Mouse (Mus musculus) heart, embryonic 15.5 days (tissue): ENCODE measurements at regions not wholly inside any gene's neighbourhood (a gene's known extent, or its start where the extent isn't known, plus 50 kb on each side); places are given as distances from the start of the nearest gene placed in this dataset.

ENCODE experiments used
- ATAC-seq: fragments of 200-750 bp; cut with Nextera tagmentation; replicated peaks from 2 replicates; pipeline ENCODE4 v1.8.0; 2017; ENCODE audit warnings: low read depth, moderate TSS enrichment; ENCODE audit not compliant: insufficient number of reproducible peaks, insufficient read depth, low FRiP score
- H3K27ac ChIP-seq: fragments of 300-500 bp; sonication (generic); 2 replicates; pipeline ENCODE4 v1.5.1; 2015; ENCODE audit warnings: mild to moderate bottlenecking, inconsistent platforms
- H3K27me3 ChIP-seq: fragments of 300-500 bp; sonication (generic); 2 replicates; pipeline ENCODE4 v1.6.1; 2015; ENCODE audit warnings: inconsistent platforms
- H3K36me3 ChIP-seq: fragments of 300-500 bp; sonication (generic); 2 replicates; pipeline ENCODE4 v1.6.1; 2015; ENCODE audit warnings: mild to moderate bottlenecking, inconsistent platforms
- H3K4me1 ChIP-seq: fragments of 300-500 bp; sonication (generic); replicated peaks from 2 replicates; pipeline ENCODE4 v1.6.1; 2015; ENCODE audit warnings: inconsistent platforms
- H3K4me2 ChIP-seq: fragments of 300-500 bp; sonication (generic); 2 replicates; pipeline ENCODE4 v1.6.1; 2015; ENCODE audit warnings: inconsistent platforms, mild to moderate bottlenecking, moderate library complexity
- H3K4me3 ChIP-seq: fragments of 300-500 bp; sonication (generic); 2 replicates; pipeline ENCODE4 v1.5.1; 2015; ENCODE audit warnings: mild to moderate bottlenecking, inconsistent platforms
- H3K9ac ChIP-seq: fragments of 300-500 bp; sonication (generic); 2 replicates; pipeline ENCODE4 v1.6.1; 2015; ENCODE audit warnings: mild to moderate bottlenecking, inconsistent platforms
- H3K9me3 ChIP-seq: fragments of 300-500 bp; sonication (generic); replicated peaks from 2 replicates; pipeline ENCODE4 v1.6.1; 2016; ENCODE audit warnings: inconsistent platforms
- WGBS: fragments of 180-500 bp; shearing (Covaris S2); methylation state at CpG from one replicate; pipeline ENCODE4 v1.1.7; 2015; ENCODE audit warnings: mixed read lengths; 5-methylcytosine and 5-hydroxymethylcytosine counted together

GRCm38 (mm10) chr8:90192856-90193255 is 155.3 kb downstream of the Tox3 start:
- Histone ChIP-seq H3K9me3 (no peaks in the 10 kb centered on the region), H3K4me2 (no peak overlapping the region), H3K9ac (no peak overlapping the region), H3K4me3 (no peak overlapping the region), H3K27me3 (no peaks in the 10 kb centered on the region), H3K4me1 (no peaks in the 10 kb centered on the region), H3K36me3 (no peaks in the 10 kb centered on the region), H3K27ac (no peak overlapping the region)
- no peak for ATAC-seq
- 32% methylated on average over 2 of the region's 2 CpGs for WGBS

GRCm38 (mm10) chr8:90182807-90183206 is 165.3 kb downstream of the Tox3 start:
- WGBS: 47% methylated on average over 6 of the region's 6 CpGs
- H3K4me2 ChIP-seq: no peak overlapping the region
- H3K27ac ChIP-seq: no peak overlapping the region
- no peak overlapping the region for H3K9ac ChIP-seq
- H3K9me3 ChIP-seq: no peaks in the 10 kb centered on the region
- no peaks in the 10 kb centered on the region for H3K36me3 ChIP-seq
- no peaks in the 10 kb centered on the region for H3K27me3 ChIP-seq
- no peak for ATAC-seq
- no peak overlapping the region for H3K4me3 ChIP-seq
- H3K4me1 ChIP-seq: no peaks in the 10 kb centered on the region

GRCm38 (mm10) chr8:90176771-90177170 is 171.4 kb downstream of the Tox3 start:
- Histone ChIP-seq H3K27me3 (no peaks in the 10 kb centered on the region), H3K9me3 (no peaks in the 10 kb centered on the region), H3K4me3 (no peak overlapping the region), H3K4me2 (no peak overlapping the region), H3K4me1 (no peaks in the 10 kb centered on the region), H3K9ac (no peak overlapping the region), H3K36me3 (no peaks in the 10 kb centered on the region), H3K27ac (no peak overlapping the region)
- ATAC-seq: no peak
- 76% methylated on average over 7 of the region's 7 CpGs for WGBS

GRCm38 (mm10) chr8:90176335-90176734 is 171.8 kb downstream of the Tox3 start:
- Histone ChIP-seq H3K9me3 (no peaks in the 10 kb centered on the region), H3K4me2 (no peak overlapping the region), H3K27ac (no peak overlapping the region), H3K9ac (no peak overlapping the region), H3K36me3 (no peaks in the 10 kb centered on the region), H3K27me3 (no peaks in the 10 kb centered on the region), H3K4me3 (no peak overlapping the region), H3K4me1 (no peaks in the 10 kb centered on the region)
- no peak for ATAC-seq
- 47% methylated on average over 9 of the region's 9 CpGs for WGBS

- peak; percentile 74 for ATAC-seq
- H3K9ac ChIP-seq: no peak overlapping the region
- H3K4me1 ChIP-seq: no peaks in the 10 kb centered on the region
- no peak overlapping the region for H3K4me2 ChIP-seq
- no peaks in the 10 kb centered on the region for H3K27me3 ChIP-seq
- H3K9me3 ChIP-seq: no peaks in the 10 kb centered on the region
- no peaks in the 10 kb centered on the region for H3K36me3 ChIP-seq
- WGBS: 50% methylated on average over 2 of the region's 2 CpGs
- peak overlapping the region; percentile 41 for H3K27ac ChIP-seq
- no peak overlapping the region for H3K4me3 ChIP-seq
These were observed 181.5 kb downstream of the Tox3 start for GRCm38 (mm10) chr8:90166639-90167038.

- H3K4me2 ChIP-seq: no peak overlapping the region
- H3K9ac ChIP-seq: no peak overlapping the region
- H3K36me3 ChIP-seq: no peaks in the 10 kb centered on the region
- no peak overlapping the region for H3K27ac ChIP-seq
- ATAC-seq: no peak
- no peak overlapping the region for H3K4me3 ChIP-seq
- 84% methylated on average over 5 of the region's 5 CpGs for WGBS
- no peaks in the 10 kb centered on the region for H3K9me3 ChIP-seq
- no peaks in the 10 kb centered on the region for H3K4me1 ChIP-seq
- H3K27me3 ChIP-seq: no peaks in the 10 kb centered on the region
These were observed 196.7 kb downstream of the Tox3 start for GRCm38 (mm10) chr8:90151477-90151876.

GRCm38 (mm10) chr8:90149903-90150302 is 198.2 kb downstream of the Tox3 start:
- no peaks in the 10 kb centered on the region for H3K4me1 ChIP-seq
- H3K27ac ChIP-seq: no peak overlapping the region
- H3K36me3 ChIP-seq: no peaks in the 10 kb centered on the region
- no peak overlapping the region for H3K4me3 ChIP-seq
- no peak overlapping the region for H3K9ac ChIP-seq
- ATAC-seq: no peak
- H3K27me3 ChIP-seq: no peaks in the 10 kb centered on the region
- WGBS: 64% methylated on average over 6 of the region's 6 CpGs
- H3K4me2 ChIP-seq: no peak overlapping the region
- no peaks in the 10 kb centered on the region for H3K9me3 ChIP-seq

- Histone ChIP-seq H3K4me3 (no peak overlapping the region), H3K27me3 (no peaks in the 10 kb centered on the region), H3K9ac (no peak overlapping the region), H3K36me3 (no peaks in the 10 kb centered on the region), H3K4me1 (peaks cover 17% of the 10 kb centered on the region), H3K27ac (peak overlapping the region; percentile 57), H3K4me2 (no peak overlapping the region), H3K9me3 (no peaks in the 10 kb centered on the region)
- ATAC-seq: peak; percentile 79; the same call in 1 of the 2 replicates
- 51% methylated on average over 5 of the region's 5 CpGs for WGBS
These were observed 213.5 kb downstream of the Tox3 start for GRCm38 (mm10) chr8:90134626-90135025.

- WGBS: 77% methylated on average over 5 of the region's 5 CpGs
- ATAC-seq: no peak
- no peaks in the 10 kb centered on the region for H3K36me3 ChIP-seq
These were observed 217.4 kb downstream of the Tox3 start for GRCm38 (mm10) chr8:90130704-90131267.

GRCm38 (mm10) chr8:90125426-90125825 is 222.7 kb downstream of the Tox3 start:
- H3K4me3 ChIP-seq: no peak overlapping the region
- H3K27ac ChIP-seq: no peak overlapping the region
- no peaks in the 10 kb centered on the region; the same call in 1 of the 2 replicates for H3K9me3 ChIP-seq
- ATAC-seq: no peak
- 89% methylated on average over 1 of the region's 1 CpGs for WGBS
- no peak overlapping the region for H3K4me2 ChIP-seq
- H3K4me1 ChIP-seq: no peaks in the 10 kb centered on the region
- H3K9ac ChIP-seq: no peak overlapping the region
- H3K36me3 ChIP-seq: no peaks in the 10 kb centered on the region
- no peaks in the 10 kb centered on the region for H3K27me3 ChIP-seq

More at GRCm38 (mm10) chr8:90130704-90131267, 217.4 kb downstream of the Tox3 start:
- H3K9me3 ChIP-seq: no peaks in the 10 kb centered on the region
- no peak overlapping the region for H3K4me2 ChIP-seq
- no peak overlapping the region for H3K9ac ChIP-seq
- peaks cover 17% of the 10 kb centered on the region for H3K4me1 ChIP-seq
- H3K4me3 ChIP-seq: no peak overlapping the region
- no peaks in the 10 kb centered on the region for H3K27me3 ChIP-seq
- no peak overlapping the region for H3K27ac ChIP-seq

GRCm38 (mm10) chr8:90123101-90123500 is 225.0 kb downstream of the Tox3 start:
- ATAC-seq: no peak
- Histone ChIP-seq H3K4me2 (no peak overlapping the region), H3K9ac (no peak overlapping the region), H3K27me3 (no peaks in the 10 kb centered on the region), H3K4me3 (no peak overlapping the region), H3K4me1 (no peaks in the 10 kb centered on the region), H3K36me3 (no peaks in the 10 kb centered on the region), H3K27ac (no peak overlapping the region), H3K9me3 (no peaks in the 10 kb centered on the region; the same call in 1 of the 2 replicates)

- WGBS: 80% methylated on average over 3 of the region's 3 CpGs
These were observed 226.2 kb downstream of the Tox3 start for GRCm38 (mm10) chr8:90121935-90122334.

More at GRCm38 (mm10) chr8:90121935-90122334, 226.2 kb downstream of the Tox3 start:
- no peaks in the 10 kb centered on the region for H3K27me3 ChIP-seq
- no peak overlapping the region for H3K9ac ChIP-seq
- ATAC-seq: no peak
- H3K36me3 ChIP-seq: no peaks in the 10 kb centered on the region
- no peaks in the 10 kb centered on the region; the same call in 1 of the 2 replicates for H3K9me3 ChIP-seq
- H3K4me1 ChIP-seq: no peaks in the 10 kb centered on the region
- H3K27ac ChIP-seq: no peak overlapping the region
- no peak overlapping the region for H3K4me2 ChIP-seq
- no peak overlapping the region for H3K4me3 ChIP-seq
